Mouse (Mus musculus) neural tube, embryonic 14.5 days (tissue): ENCODE results near the gene Wdr38. TPM values are rescaled to one million over a fixed set of nuclear protein-coding genes. Genes with fewer than 3 reads are reported as not detected.

Experiments used
- ATAC-seq: fragments of 200-750 bp; cut with Nextera tagmentation; 2 replicates; pipeline ENCODE4 v1.8.0; 2017; ENCODE audit warnings: low read depth, mild to moderate bottlenecking, moderate TSS enrichment, moderate library complexity
- H3K27ac ChIP-seq: fragments of 300-500 bp; sonication (generic); 2 replicates; pipeline ENCODE4 v1.5.1; 2014; ENCODE audit warnings: low read depth, mild to moderate bottlenecking, control low read depth, low read length, moderate library complexity, mixed read lengths
- H3K27me3 ChIP-seq: fragments of 300-500 bp; sonication (generic); 2 replicates; pipeline ENCODE4 v1.6.1; 2014; ENCODE audit warnings: low read length; ENCODE audit not compliant: control insufficient read depth, insufficient read depth
- H3K36me3 ChIP-seq: fragments of 300-500 bp; sonication (generic); 2 replicates; pipeline ENCODE4 v1.6.1; 2014; ENCODE audit warnings: low read length, mixed read lengths; ENCODE audit not compliant: control insufficient read depth, insufficient read depth
- H3K4me1 ChIP-seq: fragments of 300-500 bp; sonication (generic); 2 replicates; pipeline ENCODE4 v1.6.1; 2014; ENCODE audit warnings: low read length; ENCODE audit not compliant: control insufficient read depth, insufficient read depth
- H3K4me2 ChIP-seq: fragments of 300-500 bp; sonication (generic); 2 replicates; pipeline ENCODE4 v1.6.1; 2014; ENCODE audit warnings: mild to moderate bottlenecking, low read depth, low read length, control low read depth
- H3K4me3 ChIP-seq: fragments of 300-500 bp; sonication (generic); 2 replicates; pipeline ENCODE4 v1.5.1; 2014; ENCODE audit warnings: low read depth, low read length, control low read depth, mixed read lengths
- H3K9ac ChIP-seq: fragments of 300-500 bp; sonication (generic); replicated peaks from 2 replicates; pipeline ENCODE4 v1.6.1; 2014; ENCODE audit warnings: low read depth, mild to moderate bottlenecking, control low read depth, low read length, mixed read lengths
- H3K9me3 ChIP-seq: fragments of 300-500 bp; sonication (generic); 2 replicates; pipeline ENCODE4 v1.6.1; 2016; ENCODE audit warnings: low read length; ENCODE audit not compliant: control insufficient read depth
- WGBS: fragments of 180-500 bp; shearing (Covaris S2); extraction: QIAGEN DNeasy Blood & Tissue Kit; methylation state at CpG from one replicate; pipeline ENCODE4 v1.1.7; 2014; 5-methylcytosine and 5-hydroxymethylcytosine counted together
- polyA plus RNA-seq: library from polyadenylated mRNA; unstranded; fragments of >200 nt; fragmentation: Nextera tagmentation; extraction: Ambion mirVana; gene quantifications from 2 replicates; pipeline ENCODE4 v1.2.1, GENCODE M21; 2014

The Wdr38 gene
- polyA plus RNA-seq, 1 experiment from 2014 or later = 1.6 TPM

- H3K4me1 ChIP-seq = no peaks in the 10 kb centered on the region
- H3K27me3 ChIP-seq = no peaks in the 10 kb centered on the region
- ATAC-seq = no peak
- H3K27ac ChIP-seq = no peak overlapping the region
- H3K9me3 ChIP-seq = no peaks in the 10 kb centered on the region
- no peak overlapping the region for H3K9ac ChIP-seq
- WGBS = 88% methylated on average over 5 of the region's 5 CpGs
- H3K4me2 ChIP-seq = no peak overlapping the region
- H3K36me3 ChIP-seq = no peaks in the 10 kb centered on the region
- no peak overlapping the region for H3K4me3 ChIP-seq
Measured at GRCm38 (mm10) chr2:38970057-38970456, 27.2 kb upstream of the Wdr38 start.

- Histone ChIP-seq H3K4me1 (no peaks in the 10 kb centered on the region), H3K36me3 (no peaks in the 10 kb centered on the region), H3K4me3 (no peak overlapping the region), H3K9ac (no peak overlapping the region), H3K4me2 (no peak overlapping the region), H3K9me3 (no peaks in the 10 kb centered on the region), H3K27me3 (no peaks in the 10 kb centered on the region), H3K27ac (no peak overlapping the region)
- 31% methylated on average over 2 of the region's 2 CpGs for WGBS
- no peak for ATAC-seq
Measured at GRCm38 (mm10) chr2:38973223-38973622, 24.1 kb upstream of the Wdr38 start.

GRCm38 (mm10) chr2:38973701-38974100 lies 23.6 kb upstream of the Wdr38 start:
- ATAC-seq = no peak
- H3K36me3 ChIP-seq = no peaks in the 10 kb centered on the region
- no peak overlapping the region for H3K4me2 ChIP-seq
- H3K9me3 ChIP-seq = no peaks in the 10 kb centered on the region
- H3K9ac ChIP-seq = no peak overlapping the region
- no peaks in the 10 kb centered on the region for H3K4me1 ChIP-seq
- 87% methylated on average over 7 of the region's 7 CpGs for WGBS
- no peak overlapping the region for H3K4me3 ChIP-seq
- H3K27ac ChIP-seq = no peak overlapping the region
- no peaks in the 10 kb centered on the region for H3K27me3 ChIP-seq

- Histone ChIP-seq H3K9me3 (no peaks in the 10 kb centered on the region), H3K4me2 (no peak overlapping the region), H3K9ac (no peak overlapping the region), H3K4me1 (no peaks in the 10 kb centered on the region), H3K27me3 (no peaks in the 10 kb centered on the region), H3K4me3 (no peak overlapping the region), H3K27ac (no peak overlapping the region), H3K36me3 (no peaks in the 10 kb centered on the region)
- no peak for ATAC-seq
- 43% methylated on average over 2 of the region's 2 CpGs for WGBS
Measured at GRCm38 (mm10) chr2:38974171-38974570, 23.1 kb upstream of the Wdr38 start.

GRCm38 (mm10) chr2:38975181-38975580 lies 22.1 kb upstream of the Wdr38 start:
- Histone ChIP-seq H3K9ac (no peak overlapping the region), H3K9me3 (no peaks in the 10 kb centered on the region), H3K27me3 (no peaks in the 10 kb centered on the region), H3K4me2 (no peak overlapping the region), H3K36me3 (no peaks in the 10 kb centered on the region), H3K4me3 (no peak overlapping the region), H3K27ac (no peak overlapping the region), H3K4me1 (no peaks in the 10 kb centered on the region)
- no peak for ATAC-seq
- whole genome bisulfite sequencing = 80% methylated on average over 3 of the region's 3 CpGs

- 83% methylated on average over 21 of the region's 21 CpGs for WGBS
Measured at GRCm38 (mm10) chr2:38975941-38976805, 21.1 kb upstream of the Wdr38 start.

GRCm38 (mm10) chr2:38977837-38978236 lies 19.4 kb upstream of the Wdr38 start:
- H3K27me3 ChIP-seq = no peaks in the 10 kb centered on the region
- H3K9me3 ChIP-seq = no peaks in the 10 kb centered on the region
- H3K4me2 ChIP-seq = no peak overlapping the region
- H3K9ac ChIP-seq = no peak overlapping the region
- WGBS = 64% methylated on average over 4 of the region's 4 CpGs
- no peaks in the 10 kb centered on the region for H3K36me3 ChIP-seq
- no peaks in the 10 kb centered on the region for H3K4me1 ChIP-seq
- H3K27ac ChIP-seq = no peak overlapping the region
- ATAC-seq = peak; percentile 28; the same call in 1 of the 2 replicates
- H3K4me3 ChIP-seq = no peak overlapping the region

More at GRCm38 (mm10) chr2:38975941-38976805, 21.1 kb upstream of the Wdr38 start:
- Histone ChIP-seq H3K4me2 (no peak overlapping the region), H3K9ac (no peak overlapping the region), H3K4me3 (no peak overlapping the region), H3K27me3 (no peaks in the 10 kb centered on the region), H3K27ac (no peak overlapping the region), H3K4me1 (no peaks in the 10 kb centered on the region), H3K9me3 (no peaks in the 10 kb centered on the region), H3K36me3 (no peaks in the 10 kb centered on the region)
- no peak for ATAC-seq

- H3K27ac ChIP-seq = no peak overlapping the region
- no peak for ATAC-seq
- H3K27me3 ChIP-seq = no peaks in the 10 kb centered on the region
- H3K9ac ChIP-seq = no peak overlapping the region
- WGBS = 91% methylated on average over 2 of the region's 2 CpGs
- no peak overlapping the region for H3K4me3 ChIP-seq
- H3K4me1 ChIP-seq = no peaks in the 10 kb centered on the region
- no peak overlapping the region for H3K4me2 ChIP-seq
- no peaks in the 10 kb centered on the region for H3K9me3 ChIP-seq
- no peaks in the 10 kb centered on the region for H3K36me3 ChIP-seq
Measured at GRCm38 (mm10) chr2:38983456-38983855, 13.8 kb upstream of the Wdr38 start.

- Histone ChIP-seq H3K9ac (no peak overlapping the region), H3K27ac (no peak overlapping the region), H3K4me2 (no peak overlapping the region), H3K27me3 (no peaks in the 10 kb centered on the region), H3K4me1 (no peaks in the 10 kb centered on the region), H3K36me3 (no peaks in the 10 kb centered on the region), H3K4me3 (no peak overlapping the region), H3K9me3 (no peaks in the 10 kb centered on the region)
- ATAC-seq = no peak
- WGBS = 87% methylated on average over 3 of the region's 3 CpGs
Measured at GRCm38 (mm10) chr2:38986580-38986979, 10.7 kb upstream of the Wdr38 start.
